Mouse (Mus musculus) megakaryocyte, adult 5-6 weeks (primary cell): ENCODE measurements around the gene Olfr427. TPM values are rescaled to one million over a fixed set of nuclear protein-coding genes. Genes with fewer than 3 reads are reported as not detected.

Experiments
- ATAC-seq: 2 replicates; pipeline ENCODE4 v1.8.0; 2016; ENCODE audit warnings: mild to moderate bottlenecking, inconsistent platforms; ENCODE audit not compliant: poor library complexity, severe bottlenecking
- total RNA-seq, 2 experiments: library from RNA; stranded (forward) in 1 of 2; stranded (reverse) in 1 of 2; fragments of 153-499, 151-499 nt in 1 of 2; fragments of 221-1000, 200-1000 nt in 1 of 2; gene quantifications; 2 replicates each; pipeline versions ENCODE4 v1.2.3 to v1.2.4; 2015 to 2017

Gene Olfr427
- total RNA-seq (2015) (not detected in 2 replicates), total RNA-seq (2017) (not detected in 2 replicates)

DNA sequence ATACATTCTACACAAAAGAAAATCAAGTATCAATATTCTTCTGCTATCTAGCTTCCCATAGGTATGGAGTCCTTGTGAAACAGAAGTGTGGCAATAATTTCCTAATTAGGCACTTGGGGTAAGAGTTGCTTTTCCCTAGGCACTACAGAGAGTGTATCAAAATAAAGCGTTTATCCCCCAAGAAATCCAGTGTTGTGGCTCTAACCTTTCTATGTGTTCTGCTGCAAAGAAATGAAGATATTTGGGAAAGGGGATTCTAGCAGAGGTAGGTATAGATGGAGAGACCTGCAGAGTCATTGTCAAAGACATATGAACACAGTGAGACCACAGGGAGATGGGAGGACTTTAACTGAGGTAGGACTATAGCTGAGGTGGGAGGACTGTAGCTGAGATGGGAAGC, at the start of gene Olfr427:
Gene Olfr427, plus strand, starts transcription at position 301 of the 400 bp plus-strand sequence.
- ATAC-seq = no peak

DNA sequence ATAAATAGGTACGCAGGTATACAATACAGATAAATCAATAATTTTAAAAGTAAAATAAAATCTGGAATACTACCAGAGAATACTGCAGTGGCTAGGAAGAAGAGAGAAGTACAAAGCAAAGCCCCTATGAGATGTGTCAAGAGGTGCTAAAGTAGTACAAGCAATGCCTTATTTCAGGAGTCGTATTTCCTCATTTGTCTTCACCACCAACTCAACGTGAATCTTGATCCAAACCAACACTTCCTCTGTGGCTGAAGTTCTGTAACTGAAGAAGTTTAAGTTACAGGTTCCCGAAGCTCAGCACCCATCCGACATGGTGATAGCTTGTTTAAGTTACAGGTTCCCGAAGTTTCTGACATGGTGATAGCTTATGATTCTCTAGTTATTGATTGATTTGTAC, 48.5 kb upstream of the Olfr427 start:
- peak; percentile 75 for ATAC-seq

DNA sequence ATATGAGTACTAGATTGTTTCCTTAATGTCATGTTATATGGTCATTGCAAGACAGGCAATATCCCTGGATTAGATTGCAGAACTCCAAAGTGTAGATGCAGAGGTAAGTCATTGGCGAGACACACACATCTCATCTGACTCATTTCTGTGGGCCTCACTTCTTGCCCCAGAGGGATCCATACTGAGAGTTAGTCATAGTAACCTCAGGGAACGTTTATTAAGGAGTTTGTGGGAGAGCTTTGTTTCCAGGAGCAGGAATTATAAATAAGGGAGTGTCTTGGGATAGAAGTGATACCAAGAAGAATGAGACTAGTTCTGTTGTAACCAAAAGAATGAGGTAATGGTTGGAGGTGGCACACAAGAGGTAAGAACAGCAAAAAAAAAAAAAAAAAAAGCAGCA, 47.8 kb upstream of the Olfr427 start, which contains the start of gene Olfr432:
Gene Olfr432, plus strand, starts transcription at position 313 of the 400 bp plus-strand sequence.
- ATAC-seq = no peak

DNA sequence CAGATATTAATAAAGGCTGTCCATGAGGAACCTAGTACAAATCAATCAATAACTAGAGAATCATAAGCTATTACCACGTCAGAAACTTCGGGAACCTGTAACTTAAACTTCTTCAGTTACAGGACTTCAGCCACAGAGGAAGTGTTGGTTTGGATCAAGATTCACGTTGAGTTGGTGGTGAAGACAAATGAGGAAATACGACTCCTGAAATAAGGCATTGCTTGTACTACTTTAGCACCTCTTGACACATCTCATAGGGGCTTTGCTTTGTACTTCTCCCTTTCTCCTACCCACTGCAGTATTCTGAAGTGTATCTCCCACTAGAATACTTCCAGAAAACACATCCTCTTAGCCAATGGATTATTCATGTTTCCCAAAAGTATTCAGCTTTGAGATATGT, 47.3 kb upstream of the Olfr427 start:
- ATAC-seq = peak; percentile 74

DNA sequence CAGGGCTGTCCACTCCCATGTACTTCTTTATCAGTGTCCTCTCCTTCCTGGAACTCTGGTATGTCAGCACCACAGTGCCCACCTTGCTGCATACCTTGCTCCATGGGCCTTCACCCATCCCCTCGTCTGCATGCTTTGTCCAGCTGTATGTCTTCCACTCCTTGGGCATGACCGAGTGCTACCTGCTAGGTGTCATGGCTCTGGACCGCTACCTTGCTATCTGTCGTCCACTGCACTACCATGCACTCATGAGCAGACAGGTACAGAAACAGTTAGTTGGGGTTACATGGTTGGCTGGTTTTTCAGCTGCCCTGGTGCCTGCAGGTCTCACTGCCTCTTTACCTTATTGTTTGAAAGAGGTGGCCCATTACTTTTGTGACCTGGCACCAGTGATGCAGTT, 46.2 kb upstream of the Olfr427 start:
- no peak for ATAC-seq

DNA sequence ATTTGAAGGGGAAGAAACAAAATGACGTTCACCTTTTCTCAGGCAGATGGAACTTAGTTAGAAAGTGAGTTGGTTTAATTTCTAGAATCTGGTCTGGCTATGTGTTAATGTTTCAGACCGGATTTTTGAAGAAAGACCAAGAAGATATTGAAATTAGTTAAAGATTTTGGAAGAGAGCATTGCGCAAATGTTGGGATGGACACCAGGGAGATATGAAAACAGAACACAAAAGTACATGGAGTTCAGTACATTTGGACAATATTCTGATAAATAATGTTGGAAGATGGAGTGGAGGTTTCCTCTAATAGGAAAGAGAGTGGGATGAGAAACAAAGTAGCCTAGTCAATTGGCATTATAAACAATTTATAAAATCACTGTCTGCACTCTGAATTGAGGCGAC, 45.2 kb upstream of the Olfr427 start:
- ATAC-seq = no peak

DNA sequence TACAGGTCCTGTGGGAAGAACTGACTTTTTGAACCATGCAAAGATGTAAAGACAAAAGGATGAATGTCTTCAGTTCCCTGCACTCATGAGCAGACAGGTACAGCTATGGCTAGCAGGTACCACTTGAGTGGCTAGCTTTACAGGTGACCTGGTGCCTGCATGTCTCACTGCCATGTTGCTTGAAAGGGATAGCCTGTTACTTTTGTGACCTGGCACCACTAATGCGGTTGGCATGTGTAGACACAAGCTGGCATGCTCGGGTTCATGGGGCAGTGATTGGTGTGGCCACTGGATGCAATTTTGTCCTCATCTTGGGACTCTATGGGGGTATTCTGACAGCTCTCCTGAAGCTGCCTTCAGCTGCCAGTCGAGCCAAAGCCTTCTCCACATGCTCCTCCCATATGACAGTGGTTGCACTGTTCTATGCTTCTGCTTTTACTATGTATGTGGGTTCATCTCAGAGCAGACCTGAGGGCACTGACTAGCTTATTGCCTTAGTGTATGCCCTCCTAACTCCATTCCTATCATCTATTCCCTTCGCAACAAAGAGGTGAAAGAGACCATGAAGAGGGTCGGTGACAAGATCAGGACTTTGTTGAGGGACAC, 44.7 kb upstream of the Olfr427 start:
- ATAC-seq = peak; percentile 54

DNA sequence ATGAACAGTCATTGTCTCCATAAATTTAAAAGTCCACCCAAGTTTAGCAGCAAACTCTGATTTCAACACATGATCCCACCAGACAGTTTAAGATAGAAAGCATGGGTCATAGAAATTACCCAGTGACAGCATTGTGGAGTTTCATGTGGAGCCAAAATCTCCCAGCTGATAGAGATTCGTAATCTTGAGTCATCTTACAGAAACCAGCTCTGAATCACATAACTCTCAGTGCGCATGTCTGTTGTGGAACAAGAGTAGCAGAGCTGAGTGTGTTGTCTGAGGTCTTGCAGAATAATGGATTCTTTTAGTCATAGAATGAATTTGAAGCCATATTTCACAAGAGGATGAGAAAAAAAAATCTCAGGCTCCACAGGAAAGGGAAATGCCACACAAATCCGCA, 43.7 kb upstream of the Olfr427 start:
- peak; percentile 10 for ATAC-seq

DNA sequence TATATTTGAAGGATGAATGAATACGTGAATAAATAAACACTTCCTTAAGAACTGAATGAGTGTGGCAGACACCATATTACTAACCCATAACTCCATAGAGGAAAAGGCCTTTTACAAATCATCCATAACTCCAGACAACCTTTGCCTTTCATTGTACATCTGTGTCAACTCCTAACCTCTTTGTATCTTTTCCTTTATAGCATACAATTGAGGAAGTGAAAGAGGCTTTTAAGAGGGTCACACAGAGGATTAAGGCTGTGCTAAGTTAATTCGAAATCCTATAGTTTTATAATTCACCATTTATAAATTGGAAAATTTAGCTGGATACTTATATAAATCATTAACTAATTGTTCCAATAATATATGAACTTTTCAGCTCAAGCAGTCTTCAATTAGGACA, 41.4 kb upstream of the Olfr427 start:
- ATAC-seq = peak; percentile 60

DNA sequence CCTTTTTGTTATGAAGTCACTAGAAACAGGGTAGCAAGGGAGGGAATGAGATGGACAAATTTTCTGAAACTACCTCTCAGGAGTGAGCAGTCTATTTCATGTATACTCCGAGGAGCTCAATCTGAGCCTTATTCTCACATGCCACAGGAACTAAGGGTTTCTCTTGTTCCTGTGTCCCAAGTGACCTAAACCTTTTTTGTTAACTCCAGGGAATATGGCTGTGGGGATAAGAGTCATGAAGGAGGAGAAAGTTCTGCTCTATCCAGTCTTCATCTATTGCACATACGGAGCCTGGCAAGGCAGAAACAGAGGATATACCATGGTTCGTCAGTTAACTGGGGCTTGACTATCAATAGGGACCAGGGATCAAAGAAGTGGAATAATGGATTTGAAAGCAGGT, 30.4 kb upstream of the Olfr427 start, which contains the start of gene Olfr430:
Gene Olfr430, plus strand, starts transcription at position 301 of the 400 bp plus-strand sequence.
- ATAC-seq = peak; percentile 35; the same call in 1 of the 2 replicates

DNA sequence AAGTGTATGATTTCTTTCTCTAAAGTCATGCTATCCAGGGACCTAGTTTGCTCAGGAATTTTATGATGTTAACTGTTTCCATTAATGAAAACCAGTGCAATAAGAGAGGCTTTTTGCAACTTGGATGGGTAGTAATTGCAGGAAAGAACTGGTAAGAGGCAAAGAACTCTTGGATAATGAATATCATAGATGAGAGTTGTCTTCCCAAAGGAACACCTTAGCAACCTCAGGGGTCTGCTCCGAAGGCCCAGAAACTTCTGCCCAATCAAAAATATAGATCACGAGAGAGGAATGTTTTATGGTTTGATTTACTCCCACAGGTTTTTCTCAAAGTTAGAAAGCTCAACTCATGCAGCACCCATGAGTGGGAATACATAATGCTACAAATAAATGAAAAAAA, 12.7 kb upstream of the Olfr427 start, which contains the start of gene Olfr429:
Gene Olfr429, plus strand, starts transcription at position 301 of the 400 bp plus-strand sequence.
- no peak for ATAC-seq

DNA sequence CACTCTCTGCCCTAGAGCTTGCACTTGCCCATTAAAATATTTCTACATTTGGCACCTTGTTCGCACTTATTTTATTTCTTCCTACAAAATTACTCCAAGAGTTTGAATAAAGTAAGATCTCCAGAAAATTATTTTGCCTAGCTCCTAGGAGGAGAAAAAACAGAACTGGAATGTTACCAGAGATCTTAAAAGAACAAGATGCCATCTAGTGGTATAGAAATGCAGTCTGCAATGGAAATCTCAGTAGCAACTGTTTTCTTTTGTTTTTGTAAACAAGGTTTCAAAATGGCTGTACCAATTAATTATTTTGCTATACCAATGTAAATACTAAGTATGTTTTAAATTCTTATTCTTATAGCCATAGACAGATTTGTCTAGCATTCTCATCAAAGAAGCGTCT, 7.0 kb downstream of the Olfr427 start:
- ATAC-seq = peak; percentile 53

DNA sequence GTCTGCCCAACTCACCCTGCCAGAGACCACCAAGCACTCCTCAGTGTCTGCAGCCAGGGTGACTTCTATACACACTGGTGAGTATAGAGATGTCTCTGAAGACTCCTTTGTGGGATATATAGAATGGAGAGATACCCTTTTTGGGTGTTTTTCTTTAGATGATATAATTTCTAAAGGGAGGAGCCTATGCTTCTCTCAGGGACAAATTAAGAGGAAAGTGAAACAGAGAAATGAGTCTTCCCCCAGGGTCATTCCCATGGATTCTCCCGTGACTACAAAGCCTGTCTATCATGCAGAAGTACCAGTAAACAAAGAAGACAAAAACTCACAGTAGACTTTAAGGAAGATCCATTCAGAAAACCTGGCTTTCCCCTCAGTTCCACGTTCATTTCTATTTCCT, 24.4 kb downstream of the Olfr427 start, which contains the start of gene Olfr231:
Gene Olfr231, minus strand, starts transcription at position 101 of the 400 bp plus-strand sequence.
- ATAC-seq = no peak

DNA sequence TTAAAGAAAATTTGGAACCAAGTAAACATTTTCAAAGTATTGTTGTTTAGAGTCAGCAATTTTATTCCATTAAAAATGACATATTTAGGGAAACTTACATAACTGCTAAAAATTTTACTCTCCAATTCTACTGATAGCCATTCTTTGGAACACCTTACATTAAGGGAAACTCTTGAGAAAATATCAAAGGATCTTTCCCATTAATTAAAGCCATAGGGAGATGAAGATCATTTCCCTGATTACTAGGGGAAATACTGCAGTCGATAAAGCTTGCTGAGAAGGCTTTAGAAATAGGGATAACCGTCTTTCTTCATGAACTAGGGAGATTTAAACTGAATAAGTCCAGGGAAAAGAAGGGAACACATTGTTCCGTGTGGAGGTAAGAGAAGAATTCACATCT, 34.5 kb downstream of the Olfr427 start, which contains the start of gene Olfr424:
Gene Olfr424, plus strand, starts transcription at position 301 of the 400 bp plus-strand sequence.
- ATAC-seq = no peak

DNA sequence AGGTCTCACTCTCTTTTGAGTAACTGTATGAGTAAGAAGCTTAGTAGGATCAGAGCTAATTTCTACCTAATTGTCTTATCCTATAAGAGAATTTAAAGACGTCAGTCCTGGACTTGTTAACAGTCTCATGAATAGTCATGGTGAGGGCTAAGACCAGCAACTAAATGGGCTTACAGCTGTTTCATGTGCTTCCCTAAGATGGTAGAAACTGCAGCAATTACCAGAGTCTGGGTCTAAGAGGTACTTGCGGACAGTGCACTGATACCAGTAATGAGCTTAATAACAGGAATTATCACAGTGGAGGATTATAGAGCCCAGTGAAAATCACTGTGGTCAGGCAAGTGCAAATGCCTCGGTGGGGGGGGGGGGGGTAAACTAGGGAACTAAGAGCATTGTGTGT, 35.3 kb downstream of the Olfr427 start:
- ATAC-seq = no peak

DNA sequence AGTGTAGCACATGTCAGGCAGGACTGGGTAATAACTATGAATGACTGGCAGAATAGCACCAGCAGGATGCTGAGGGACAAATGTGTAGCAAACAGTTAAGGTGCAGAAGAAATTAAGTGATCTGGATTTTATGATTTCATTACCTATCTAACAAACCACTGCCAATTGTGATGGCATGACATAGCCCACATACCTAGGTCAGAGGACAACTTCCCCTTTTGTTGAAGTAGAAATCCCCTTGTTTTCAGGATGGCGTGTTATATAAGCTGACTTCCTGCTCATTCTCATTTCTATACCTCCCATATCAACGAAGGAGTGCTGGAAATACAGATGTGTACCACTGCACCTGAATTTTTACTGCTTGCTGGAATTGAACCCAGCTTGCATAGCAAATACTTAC, 44.7 kb downstream of the Olfr427 start:
- no peak for ATAC-seq

DNA sequence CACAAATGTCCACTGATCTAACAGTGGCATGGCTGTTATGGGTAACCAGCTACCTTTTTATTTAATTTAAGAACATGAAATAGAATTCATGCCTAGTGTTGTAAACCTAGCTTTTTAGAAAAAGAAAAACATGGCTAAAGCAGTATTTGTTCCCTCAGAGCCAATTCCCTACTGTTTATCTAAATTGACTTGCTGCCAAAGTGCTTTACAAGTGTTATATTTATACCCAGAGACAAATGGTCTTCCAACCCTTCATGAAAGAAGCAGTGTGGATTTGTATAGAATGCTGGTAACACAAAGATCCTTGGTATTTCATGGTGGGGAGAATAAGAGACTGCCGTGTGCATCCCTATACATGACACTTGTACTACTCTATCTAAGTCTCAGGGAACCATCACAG, 50.0 kb downstream of the Olfr427 start:
- ATAC-seq = no peak

DNA sequence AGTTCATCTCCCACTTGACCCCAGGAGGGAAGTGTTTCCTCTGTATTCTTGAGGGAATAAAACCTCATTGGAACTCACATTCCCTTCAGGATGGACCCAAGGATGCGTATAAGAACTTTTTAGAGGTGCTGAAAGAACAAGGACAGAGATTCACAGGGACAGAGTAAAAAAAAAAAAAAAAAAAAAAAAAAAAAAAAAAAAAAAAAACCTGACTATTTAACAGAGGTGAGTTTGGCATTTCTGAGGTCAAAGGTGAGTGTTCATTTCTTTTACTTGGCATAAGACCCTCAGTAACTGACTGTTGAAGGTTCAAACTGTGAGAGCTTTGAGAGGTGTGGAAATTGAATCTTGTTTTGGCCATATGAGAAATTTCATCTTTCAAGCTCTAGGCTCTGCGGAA, 52.6 kb downstream of the Olfr427 start:
- no peak for ATAC-seq

Other genes with a start within 250 kb of the Olfr427 start
- gene Ifi211, start 183.8 kb upstream of the Olfr427 start, total RNA-seq (2015) = 165 and 182 TPM in 2 replicates
- 234 and 254 TPM in 2 replicates for gene Ifi211, start 183.8 kb upstream of the Olfr427 start, total RNA-seq (2017)
- gene Mndal, start 154.4 kb upstream of the Olfr427 start, total RNA-seq (2015) = 360 and 361 TPM in 2 replicates
- 254 and 258 TPM in 2 replicates for gene Mndal, start 154.4 kb upstream of the Olfr427 start, total RNA-seq (2017)
- gene Ifi203, start 154.2 kb upstream of the Olfr427 start, total RNA-seq (2015) = 263 and 285 TPM in 2 replicates
- gene Ifi203, start 154.2 kb upstream of the Olfr427 start, total RNA-seq (2017) = 122 and 154 TPM in 2 replicates
- gene Ifi202b, start 114.1 kb upstream of the Olfr427 start, total RNA-seq (2015) = not detected in 2 replicates
- not detected in 2 replicates for gene Ifi202b, start 114.1 kb upstream of the Olfr427 start, total RNA-seq (2017)
- gene Ifi205, start 65.1 kb upstream of the Olfr427 start, total RNA-seq (2015) = 33.5 and 35.2 TPM in 2 replicates
- gene Ifi205, start 65.1 kb upstream of the Olfr427 start, total RNA-seq (2017) = 25.3 and 27.3 TPM in 2 replicates
- gene Olfr433, start 56.2 kb upstream of the Olfr427 start, total RNA-seq (2015) = 0.51 and 0.73 TPM in 2 replicates
- 0.22 and 0.49 TPM in 2 replicates for gene Olfr433, start 56.2 kb upstream of the Olfr427 start, total RNA-seq (2017)
- gene Olfr432, start 47.7 kb upstream of the Olfr427 start, total RNA-seq (2015) = 0.30 and 0.71 TPM in 2 replicates
- 0.29 TPM in 1 of 2 replicates, not detected in the other for gene Olfr432, start 47.7 kb upstream of the Olfr427 start, total RNA-seq (2017)
- gene Olfr430, start 30.3 kb upstream of the Olfr427 start, total RNA-seq (2015) = not detected in 2 replicates
- gene Olfr430, start 30.3 kb upstream of the Olfr427 start, total RNA-seq (2017) = not detected in 2 replicates
- not detected in 2 replicates for gene Olfr429, start 12.6 kb upstream of the Olfr427 start, total RNA-seq (2015)
- gene Olfr429, start 12.6 kb upstream of the Olfr427 start, total RNA-seq (2017) = not detected in 2 replicates
- gene Olfr231, start 24.3 kb downstream of the Olfr427 start, total RNA-seq (2015) = not detected in 2 replicates
- gene Olfr231, start 24.3 kb downstream of the Olfr427 start, total RNA-seq (2017) = not detected in 2 replicates
- gene Olfr424, start 34.6 kb downstream of the Olfr427 start, total RNA-seq (2015) = not detected in 2 replicates
- not detected in 2 replicates for gene Olfr424, start 34.6 kb downstream of the Olfr427 start, total RNA-seq (2017)
- not detected in 2 replicates for gene Olfr420, start 58.7 kb downstream of the Olfr427 start, total RNA-seq (2015)
- not detected in 2 replicates for gene Olfr420, start 58.7 kb downstream of the Olfr427 start, total RNA-seq (2017)
- 1.1 and 1.3 TPM in 2 replicates for gene Spta1, start 75.9 kb downstream of the Olfr427 start, total RNA-seq (2015)
- gene Spta1, start 75.9 kb downstream of the Olfr427 start, total RNA-seq (2017) = 2.7 and 5.9 TPM in 2 replicates
- not detected in 2 replicates for gene Olfr419, start 155.2 kb downstream of the Olfr427 start, total RNA-seq (2015)
- gene Olfr419, start 155.2 kb downstream of the Olfr427 start, total RNA-seq (2017) = not detected in 2 replicates
- not detected in 2 replicates for gene Mptx1, start 233.6 kb downstream of the Olfr427 start, total RNA-seq (2015)
- not detected in 2 replicates for gene Mptx1, start 233.6 kb downstream of the Olfr427 start, total RNA-seq (2017)